Mouse (Mus musculus) cerebellum, adult 2 months (tissue): ENCODE data around the gene Anks1b. TPM values are rescaled to one million over a fixed set of nuclear protein-coding genes. Genes with fewer than 3 reads are reported as not detected.

Experiments used
- DNase-seq, 2 experiments: peaks; one replicate each; pipeline ENCODE4 v3.0.0; 2021
- H3K27ac ChIP-seq: fragments of 200-500 bp; 2 replicates; pipeline ENCODE4 v1.5.1; 2012; ENCODE audit warnings: low read length, control low read depth, inconsistent platforms; ENCODE audit not compliant: insufficient read depth
- H3K27me3 ChIP-seq: fragments of 200-500 bp; 2 replicates; pipeline ENCODE4 v1.6.1; 2012; ENCODE audit warnings: inconsistent platforms, mild to moderate bottlenecking, low read length, moderate library complexity; ENCODE audit not compliant: control insufficient read depth, insufficient read depth
- H3K4me1 ChIP-seq: fragments of 200-500 bp; 2 replicates; pipeline ENCODE4 v1.6.1; 2011; ENCODE audit warnings: low read length; ENCODE audit not compliant: control insufficient read depth, insufficient read depth
- H3K4me3 ChIP-seq: fragments of 200-500 bp; replicated peaks from 2 replicates; pipeline ENCODE3; 2011; ENCODE audit warnings: mild to moderate bottlenecking, low read depth, low read length, control low read depth; ENCODE audit not compliant: insufficient read depth
- CTCF ChIP-seq: fragments of 200-500 bp; IDR thresholded peaks from 2 replicates; pipeline ENCODE4 v1.5.1; 2011; ENCODE audit warnings: low read depth, mild to moderate bottlenecking, control low read depth, low read length, moderate library complexity, borderline replicate concordance; ENCODE audit not compliant: insufficient read depth
- POLR2A ChIP-seq: fragments of 200-500 bp; IDR thresholded peaks from 2 replicates; pipeline ENCODE4 v1.6.1; 2011; ENCODE audit warnings: low read length, control low read depth, borderline replicate concordance; ENCODE audit not compliant: insufficient read depth
- WGBS: fragments of 180-500 bp; shearing (Covaris S2); methylation state at CpG from one replicate; pipeline ENCODE4 v1.1.7; 2018; 5-methylcytosine and 5-hydroxymethylcytosine counted together
- polyA plus RNA-seq: library from polyadenylated mRNA; depleted of rRNA; stranded (reverse); fragments of >200 nt; gene quantifications from 2 replicates; pipeline ENCODE4 v1.2.3, GENCODE M21; 2012

Gene Anks1b
- polyA plus RNA-seq, 1 experiment = 162 TPM

GRCm38 (mm10) chr10:90937721-90938460, 1064.6 kb downstream of the Anks1b start:
- H3K4me1 ChIP-seq = peaks cover 8% of the 10 kb centered on the region
- TF ChIP-seq CTCF = no peak
- no peak for TF ChIP-seq POLR2A
- H3K27ac ChIP-seq = no peak overlapping the region
- H3K27me3 ChIP-seq = no peaks in the 10 kb centered on the region
- DNase-seq = no peak
- H3K4me3 ChIP-seq = no peak overlapping the region
- WGBS = 92% methylated on average over 5 of the region's 5 CpGs

GRCm38 (mm10) chr10:90940521-90941520, 1067.5 kb downstream of the Anks1b start:
- WGBS = 85% methylated on average over 15 of the region's 15 CpGs
- TF ChIP-seq POLR2A = no peak
- no peak for TF ChIP-seq CTCF
- Histone ChIP-seq H3K4me3 (no peak overlapping the region), H3K27ac (no peak overlapping the region), H3K27me3 (no peaks in the 10 kb centered on the region), H3K4me1 (peaks cover 8% of the 10 kb centered on the region)
- peak in 1 of 2 experiments; percentile 20 for DNase-seq

GRCm38 (mm10) chr10:90942001-90942700, 1068.8 kb downstream of the Anks1b start:
- peak; percentile 65 to 73 for DNase-seq
- WGBS = 46% methylated on average over 14 of the region's 14 CpGs
- Histone ChIP-seq H3K4me3 (no peak overlapping the region), H3K4me1 (peaks cover 8% of the 10 kb centered on the region), H3K27me3 (no peaks in the 10 kb centered on the region), H3K27ac (no peak overlapping the region)
- no peak for TF ChIP-seq POLR2A
- no peak for TF ChIP-seq CTCF

GRCm38 (mm10) chr10:90947043-90947442, 1073.7 kb downstream of the Anks1b start:
- TF ChIP-seq POLR2A (no peak), CTCF (no peak)
- DNase-seq = no peak
- no peak overlapping the region for H3K4me3 ChIP-seq
- peaks cover 4% of the 10 kb centered on the region; the same call in 1 of the 2 replicates for H3K4me1 ChIP-seq
- H3K27me3 ChIP-seq = no peaks in the 10 kb centered on the region
- no peak overlapping the region for H3K27ac ChIP-seq
- WGBS = 85% methylated on average over 6 of the region's 6 CpGs

- Histone ChIP-seq H3K4me3 (no peak overlapping the region), H3K27ac (no peak overlapping the region), H3K27me3 (no peaks in the 10 kb centered on the region), H3K4me1 (no peaks in the 10 kb centered on the region)
- no peak for TF ChIP-seq POLR2A
- no peak for TF ChIP-seq CTCF
- 88% methylated on average over 18 of the region's 18 CpGs for WGBS
- no peak for DNase-seq
Measured at GRCm38 (mm10) chr10:90947608-90948373, 1074.5 kb downstream of the Anks1b start.

DNA sequence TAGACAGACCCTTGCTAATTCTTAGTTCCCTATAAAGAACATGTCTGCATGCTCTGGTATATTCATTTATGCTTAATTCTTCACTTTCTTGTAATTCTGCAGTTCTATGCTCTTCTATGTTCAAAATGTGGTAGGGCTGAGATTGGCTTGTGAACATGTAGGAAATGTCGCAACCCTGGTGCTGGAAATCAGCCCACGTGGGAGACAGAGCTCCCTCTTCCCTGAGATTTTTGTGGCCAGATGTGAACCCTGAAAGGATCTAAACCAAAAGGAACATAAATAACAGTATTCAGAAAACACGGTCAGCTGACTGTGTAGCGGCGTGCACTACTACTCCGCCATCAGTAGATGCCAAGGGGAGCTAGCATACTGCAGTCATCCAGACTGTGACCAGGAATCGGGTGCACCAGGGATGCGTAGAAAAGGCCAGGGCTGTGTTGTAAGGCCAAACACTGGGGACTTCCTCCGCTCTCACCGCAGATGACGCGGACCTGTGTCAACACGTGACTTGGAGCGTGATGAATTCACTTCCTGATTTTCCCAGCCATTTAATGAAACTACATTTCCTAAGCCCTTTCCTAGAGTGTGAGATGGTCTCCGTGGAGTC, 1079.9 kb downstream of the Anks1b start:
- 92% methylated on average over 15 of the region's 15 CpGs for WGBS
- no peak for DNase-seq
- Histone ChIP-seq H3K27ac (no peak overlapping the region), H3K27me3 (no peaks in the 10 kb centered on the region), H3K4me3 (no peak overlapping the region), H3K4me1 (no peaks in the 10 kb centered on the region)
- no peak for TF ChIP-seq POLR2A
- TF ChIP-seq CTCF = no peak
